Mouse (Mus musculus) intestine, postnatal 0 days (tissue): ENCODE measurements at regions not wholly inside any gene's neighbourhood (a gene's known extent, or its start where the extent isn't known, plus 50 kb on each side); places are given as distances from the start of the nearest gene placed in this dataset.

Experiments
- ATAC-seq: fragments of 200-750 bp; cut with Nextera tagmentation; 2 replicates; pipeline ENCODE4 v1.8.0; 2017; ENCODE audit warnings: mild to moderate bottlenecking, moderate TSS enrichment, moderate library complexity
- H3K27ac ChIP-seq: fragments of 300-500 bp; sonication (generic); 2 replicates; pipeline ENCODE4 v1.5.1; 2014; ENCODE audit warnings: mild to moderate bottlenecking, low read depth, low read length, moderate library complexity
- H3K27me3 ChIP-seq: fragments of 300-500 bp; sonication (generic); replicated peaks from 2 replicates; pipeline ENCODE4 v1.6.1; 2014; ENCODE audit warnings: low read length, mixed read lengths; ENCODE audit not compliant: control insufficient read depth, insufficient read depth
- H3K36me3 ChIP-seq: fragments of 300-500 bp; sonication (generic); 2 replicates; pipeline ENCODE4 v1.6.1; 2014; ENCODE audit warnings: mild to moderate bottlenecking, moderate library complexity; ENCODE audit not compliant: control insufficient read depth, insufficient read depth
- H3K4me1 ChIP-seq: fragments of 300-500 bp; sonication (generic); replicated peaks from 2 replicates; pipeline ENCODE4 v1.6.1; 2014; ENCODE audit warnings: antibody characterized with exemption, low read length, mixed read lengths; ENCODE audit not compliant: control insufficient read depth, insufficient read depth
- H3K4me2 ChIP-seq: fragments of 300-500 bp; sonication (generic); replicated peaks from 2 replicates; pipeline ENCODE4 v1.6.1; 2014; ENCODE audit warnings: low read depth, mild to moderate bottlenecking, moderate library complexity
- H3K4me3 ChIP-seq: fragments of 300-500 bp; sonication (generic); 2 replicates; pipeline ENCODE4 v1.5.1; 2014; ENCODE audit warnings: low read depth, low read length
- H3K9ac ChIP-seq: fragments of 300-500 bp; sonication (generic); 2 replicates; pipeline ENCODE4 v1.6.1; 2014; ENCODE audit warnings: mild to moderate bottlenecking, low read depth, low read length
- H3K9me3 ChIP-seq: fragments of 300-500 bp; sonication (generic); 2 replicates; pipeline ENCODE4 v1.6.1; 2016; ENCODE audit warnings: mixed run types; ENCODE audit not compliant: control insufficient read depth
- CTCF ChIP-seq: sonication (generic); IDR thresholded peaks from 2 replicates; pipeline ENCODE4 v1.5.1; 2016; ENCODE audit warnings: low read depth, mild to moderate bottlenecking, control low read depth, antibody characterized with exemption, moderate library complexity
- WGBS: fragments of 180-500 bp; shearing (Covaris S2); extraction: QIAGEN DNeasy Blood & Tissue Kit; methylation state at CpG from one replicate; pipeline ENCODE4 v1.1.7; 2014; 5-methylcytosine and 5-hydroxymethylcytosine counted together

DNA sequence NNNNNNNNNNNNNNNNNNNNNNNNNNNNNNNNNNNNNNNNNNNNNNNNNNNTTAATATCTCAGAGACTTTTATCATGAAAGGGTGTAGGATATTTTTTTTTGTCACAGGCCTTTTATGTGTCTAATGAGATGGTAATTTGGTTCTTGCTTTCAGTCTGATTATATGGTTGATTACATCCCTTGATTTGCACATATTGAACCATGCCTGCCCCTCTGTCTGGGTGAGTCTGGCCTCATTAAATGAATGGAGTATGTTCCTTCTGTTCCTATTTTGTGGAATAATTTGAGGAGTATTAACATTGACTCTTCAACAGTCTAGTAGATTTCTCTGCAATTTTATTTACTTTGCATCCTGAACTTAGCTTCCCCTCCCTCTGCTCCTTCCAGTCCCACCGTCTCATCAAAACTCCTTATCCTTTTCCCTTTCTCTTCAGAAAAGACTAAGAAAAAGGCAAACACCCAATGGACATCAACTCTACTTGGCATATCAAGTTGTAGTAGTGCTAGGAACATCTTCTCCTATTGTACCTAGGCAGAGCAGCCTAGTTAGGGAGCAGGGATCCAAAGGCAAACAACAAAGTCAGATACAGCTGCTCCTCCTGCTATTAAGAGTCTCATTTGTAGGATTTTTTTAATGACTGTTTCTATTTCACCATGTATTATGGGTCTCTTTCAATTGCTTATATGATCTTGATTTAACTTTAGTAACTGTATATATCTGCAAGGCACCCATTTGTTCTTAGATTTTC, 1185.0 kb upstream of the Cdh7 start:
- WGBS, result 89% methylated on average over 1 of the region's 1 CpGs
- no peak for ATAC-seq
- no peaks in the 10 kb centered on the region for H3K36me3 ChIP-seq

DNA sequence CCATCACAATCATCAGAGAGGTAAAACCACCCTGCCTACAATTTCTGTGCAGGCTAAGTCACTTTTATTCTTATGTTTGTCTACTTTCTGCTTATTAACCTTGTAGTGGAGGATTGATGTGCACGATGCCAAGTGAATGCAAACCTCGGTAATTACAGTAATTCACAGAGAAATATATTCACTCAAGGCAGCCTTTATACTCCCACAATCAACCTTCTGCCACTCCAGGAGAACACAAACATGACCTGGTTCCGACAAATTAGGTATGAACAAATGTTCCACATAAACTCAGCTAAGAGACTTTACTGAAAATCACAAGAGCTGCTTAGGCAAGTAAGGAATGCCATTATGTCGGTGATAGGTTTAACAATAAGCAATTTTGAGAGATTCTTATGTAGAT, 1182.1 kb upstream of the Cdh7 start:
- no peaks in the 10 kb centered on the region for H3K9me3 ChIP-seq
- H3K4me1 ChIP-seq, result no peaks in the 10 kb centered on the region

More for the DNA sequence above, 1185.0 kb upstream of the Cdh7 start:
- H3K9ac ChIP-seq, result no peak overlapping the region
- H3K27me3 ChIP-seq, result no peaks in the 10 kb centered on the region
- TF ChIP-seq CTCF, result no peak
- H3K4me2 ChIP-seq, result no peak overlapping the region
- no peaks in the 10 kb centered on the region for H3K4me1 ChIP-seq
- H3K27ac ChIP-seq, result no peak overlapping the region
- no peak overlapping the region for H3K4me3 ChIP-seq
- no peaks in the 10 kb centered on the region for H3K9me3 ChIP-seq

DNA sequence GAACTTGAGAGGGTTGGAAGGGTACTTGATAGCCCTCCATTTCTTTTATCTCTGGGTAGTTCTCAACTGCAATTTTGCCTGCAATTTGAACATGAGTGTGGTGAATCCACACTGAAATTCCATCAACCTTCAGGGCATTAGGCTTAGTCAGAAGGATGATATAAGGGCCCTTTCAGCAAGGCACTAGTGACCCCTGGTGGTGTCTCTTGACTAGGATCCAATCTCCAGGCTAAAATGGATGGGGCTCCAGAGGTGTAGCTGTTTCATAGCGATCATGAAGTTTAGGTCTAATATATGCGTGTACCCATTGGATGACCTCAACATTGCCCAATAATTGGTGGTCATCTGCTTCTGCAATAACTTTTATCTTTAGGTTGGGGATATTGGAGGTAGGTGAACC, 1155.0 kb upstream of the Cdh7 start:
- WGBS, result 74% methylated on average over 2 of the region's 2 CpGs
- H3K9me3 ChIP-seq, result no peaks in the 10 kb centered on the region
- no peak overlapping the region for H3K9ac ChIP-seq

More for the DNA sequence above, 1182.1 kb upstream of the Cdh7 start:
- Histone ChIP-seq H3K27me3 (no peaks in the 10 kb centered on the region), H3K4me2 (no peak overlapping the region), H3K36me3 (no peaks in the 10 kb centered on the region), H3K27ac (no peak overlapping the region), H3K4me3 (no peak overlapping the region), H3K9ac (no peak overlapping the region)
- TF ChIP-seq CTCF, result no peak
- ATAC-seq, result no peak
- 83% methylated on average over 4 of the region's 4 CpGs for WGBS

More for the DNA sequence above, 1155.0 kb upstream of the Cdh7 start:
- Histone ChIP-seq H3K27me3 (no peaks in the 10 kb centered on the region), H3K27ac (no peak overlapping the region), H3K4me1 (no peaks in the 10 kb centered on the region), H3K36me3 (no peaks in the 10 kb centered on the region), H3K4me2 (no peak overlapping the region), H3K4me3 (no peak overlapping the region)
- TF ChIP-seq CTCF, result peak; percentile 53
- no peak for ATAC-seq
